Mouse (Mus musculus): ENCODE measurements around the gene Arid1b. TPM values are rescaled to one million over a fixed set of nuclear protein-coding genes. Genes with fewer than 3 reads are reported as not detected.
A peak's percentile ranks its signal among the peaks of the same experiment; 100 is the strongest.

Gene Arid1b
- polyA plus RNA-seq, 1 experiment from 2014 or later, result 8.7 TPM

GRCm38 (mm10) chr17:5074752-5075506 lies 80.8 kb downstream of the Arid1b start:
- Histone ChIP-seq H3K4me3 (ENCODE audit: control insufficient read depth in 1 of 2, insufficient read depth in 1 of 2, low read depth in 1 of 2, low read length in 2 of 2) (no peak overlapping the region), H3K4me1 (ENCODE audit: control insufficient read depth in 2 of 2, insufficient read depth in 2 of 2, low read length in 2 of 2) (peaks cover 7 to 41% of the 10 kb centered on the region in 2 experiments), H3K27ac (replicated peaks in 1 of 2; ENCODE audit: control insufficient read depth in 1 of 2, insufficient read depth in 1 of 2, low read depth in 2 of 2, low read length in 2 of 2) (peak overlapping the region in 1 of 2 experiments; percentile 24; a peak in 1 of 4 replicates), H3K4me2 (ENCODE audit: low read length) (no peak overlapping the region), H3K9ac (ENCODE audit: low read length) (no peak overlapping the region), H3K27me3 (ENCODE audit: control insufficient read depth, insufficient read depth, low read length) (no peaks in the 10 kb centered on the region), H3K9me3 (ENCODE audit: control insufficient read depth, low read length) (no peaks in the 10 kb centered on the region), H3K36me3 (ENCODE audit: control insufficient read depth, insufficient read depth, low read length) (no peaks in the 10 kb centered on the region)
- no peak; the same call in 1 of the 2 replicates for ATAC-seq (ENCODE audit: insufficient number of reproducible peaks, insufficient read depth, low FRiP score, low read depth)
- 45% methylated on average over 7 of the region's 7 CpGs for WGBS

- peak overlapping the region; percentile 8; the same call in 1 of the 2 replicates for H3K9ac ChIP-seq (ENCODE audit: low read length)
- H3K9me3 ChIP-seq (ENCODE audit: control insufficient read depth, low read length), result no peaks in the 10 kb centered on the region
- no peaks in the 10 kb centered on the region for H3K27me3 ChIP-seq (ENCODE audit: control insufficient read depth, insufficient read depth, low read length)
- H3K4me2 ChIP-seq (ENCODE audit: low read length), result no peak overlapping the region
- no peak overlapping the region for H3K27ac ChIP-seq (replicated peaks in 1 of 2; ENCODE audit: control insufficient read depth in 1 of 2, insufficient read depth in 1 of 2, low read depth in 2 of 2, low read length in 2 of 2)
- WGBS, result 73% methylated on average over 9 of the region's 9 CpGs
- no peaks in the 10 kb centered on the region for H3K36me3 ChIP-seq (ENCODE audit: control insufficient read depth, insufficient read depth, low read length)
- no peak for ATAC-seq (ENCODE audit: insufficient number of reproducible peaks, insufficient read depth, low FRiP score, low read depth)
- no peak overlapping the region for H3K4me3 ChIP-seq (ENCODE audit: control insufficient read depth in 1 of 2, insufficient read depth in 1 of 2, low read depth in 1 of 2, low read length in 2 of 2)
- peaks cover 15 to 57% of the 10 kb centered on the region in 2 experiments for H3K4me1 ChIP-seq (ENCODE audit: control insufficient read depth in 2 of 2, insufficient read depth in 2 of 2, low read length in 2 of 2)
Observed at GRCm38 (mm10) chr17:5077996-5078395, 83.9 kb downstream of the Arid1b start.

GRCm38 (mm10) chr17:5078576-5078975 lies 84.4 kb downstream of the Arid1b start:
- H3K27me3 ChIP-seq (ENCODE audit: control insufficient read depth, insufficient read depth, low read length), result no peaks in the 10 kb centered on the region
- no peak for ATAC-seq (ENCODE audit: insufficient number of reproducible peaks, insufficient read depth, low FRiP score, low read depth)
- 57% methylated on average over 5 of the region's 5 CpGs for WGBS
- H3K9ac ChIP-seq (ENCODE audit: low read length), result peak overlapping the region; percentile 8; the same call in 1 of the 2 replicates
- H3K4me3 ChIP-seq (ENCODE audit: control insufficient read depth in 1 of 2, insufficient read depth in 1 of 2, low read depth in 1 of 2, low read length in 2 of 2), result no peak overlapping the region
- no peak overlapping the region for H3K27ac ChIP-seq (replicated peaks in 1 of 2; ENCODE audit: control insufficient read depth in 1 of 2, insufficient read depth in 1 of 2, low read depth in 2 of 2, low read length in 2 of 2)
- no peaks in the 10 kb centered on the region for H3K9me3 ChIP-seq (ENCODE audit: control insufficient read depth, low read length)
- H3K4me1 ChIP-seq (ENCODE audit: control insufficient read depth in 2 of 2, insufficient read depth in 2 of 2, low read length in 2 of 2), result peaks cover 15 to 62% of the 10 kb centered on the region in 2 experiments
- H3K36me3 ChIP-seq (ENCODE audit: control insufficient read depth, insufficient read depth, low read length), result no peaks in the 10 kb centered on the region
- no peak overlapping the region for H3K4me2 ChIP-seq (ENCODE audit: low read length)

DNA sequence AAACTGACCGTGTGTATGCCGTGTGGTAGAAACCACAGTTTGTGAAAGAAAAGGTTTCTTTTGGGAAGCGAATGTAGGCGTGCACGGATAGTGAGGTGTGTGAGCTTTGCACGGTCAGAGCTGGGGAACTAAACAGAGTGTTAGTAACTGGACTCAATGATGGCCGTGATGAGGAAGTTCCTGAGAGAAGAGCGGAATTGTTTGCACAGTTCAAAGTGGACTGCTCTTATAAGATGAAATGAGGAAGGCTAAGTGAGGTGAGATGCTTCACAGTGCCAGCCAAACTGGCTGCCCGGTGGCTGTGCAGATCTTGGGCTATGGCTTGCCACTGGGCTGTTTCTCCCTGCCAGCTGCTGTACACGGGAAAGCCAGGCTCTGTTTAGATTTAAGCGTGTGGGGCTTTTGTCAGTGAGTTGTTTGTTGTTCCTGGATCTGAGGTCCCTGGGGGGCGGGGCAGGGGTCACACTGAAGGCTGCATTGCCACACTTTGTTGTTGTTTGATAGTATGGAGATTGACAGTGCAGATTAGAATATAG lies 86.8 kb downstream of the Arid1b start:
- Histone ChIP-seq H3K4me3 (ENCODE audit: control insufficient read depth in 1 of 2, insufficient read depth in 1 of 2, low read depth in 1 of 2, low read length in 2 of 2) (no peak overlapping the region), H3K9ac (ENCODE audit: low read length) (no peak overlapping the region), H3K27ac (replicated peaks in 1 of 2; ENCODE audit: control insufficient read depth in 1 of 2, insufficient read depth in 1 of 2, low read depth in 2 of 2, low read length in 2 of 2) (no peak overlapping the region), H3K4me2 (ENCODE audit: low read length) (no peak overlapping the region), H3K36me3 (ENCODE audit: control insufficient read depth, insufficient read depth, low read length) (no peaks in the 10 kb centered on the region), H3K4me1 (ENCODE audit: control insufficient read depth in 2 of 2, insufficient read depth in 2 of 2, low read length in 2 of 2) (peaks cover 17 to 70% of the 10 kb centered on the region in 2 experiments), H3K9me3 (ENCODE audit: control insufficient read depth, low read length) (no peaks in the 10 kb centered on the region), H3K27me3 (ENCODE audit: control insufficient read depth, insufficient read depth, low read length) (no peaks in the 10 kb centered on the region)
- WGBS, result 71% methylated on average over 12 of the region's 12 CpGs
- no peak for ATAC-seq (ENCODE audit: insufficient number of reproducible peaks, insufficient read depth, low FRiP score, low read depth)

DNA sequence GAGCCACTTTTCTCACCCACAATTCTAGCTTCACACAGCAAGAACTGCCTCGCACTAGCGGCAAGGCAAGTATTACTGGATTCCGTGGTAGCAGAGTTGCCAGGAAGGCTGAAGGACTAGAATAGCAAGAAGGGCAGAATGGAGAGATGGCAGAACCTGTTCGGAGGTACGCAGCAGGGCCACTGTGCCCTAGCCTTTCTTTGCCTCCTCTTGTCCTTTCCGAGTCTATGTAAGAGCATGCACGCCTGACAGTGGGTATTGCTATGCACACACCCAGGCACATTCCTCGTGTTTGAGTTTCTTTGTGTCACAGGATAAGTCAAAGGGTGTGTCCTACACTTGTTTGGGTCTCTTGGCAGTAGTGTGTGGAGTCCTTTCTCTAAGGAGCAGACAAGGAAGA lies 88.1 kb downstream of the Arid1b start:
- H3K4me2 ChIP-seq (ENCODE audit: low read length), result peak overlapping the region; percentile 23
- H3K4me3 ChIP-seq (ENCODE audit: control insufficient read depth in 1 of 2, insufficient read depth in 1 of 2, low read depth in 1 of 2, low read length in 2 of 2), result no peak overlapping the region
- peaks cover 22 to 76% of the 10 kb centered on the region in 2 experiments for H3K4me1 ChIP-seq (ENCODE audit: control insufficient read depth in 2 of 2, insufficient read depth in 2 of 2, low read length in 2 of 2)
- no peaks in the 10 kb centered on the region for H3K36me3 ChIP-seq (ENCODE audit: control insufficient read depth, insufficient read depth, low read length)
- H3K27me3 ChIP-seq (ENCODE audit: control insufficient read depth, insufficient read depth, low read length), result no peaks in the 10 kb centered on the region
- H3K27ac ChIP-seq (replicated peaks in 1 of 2; ENCODE audit: control insufficient read depth in 1 of 2, insufficient read depth in 1 of 2, low read depth in 2 of 2, low read length in 2 of 2), result no peak overlapping the region
- H3K9me3 ChIP-seq (ENCODE audit: control insufficient read depth, low read length), result no peaks in the 10 kb centered on the region
- no peak for ATAC-seq (ENCODE audit: insufficient number of reproducible peaks, insufficient read depth, low FRiP score, low read depth)
- 50% methylated on average over 8 of the region's 8 CpGs for WGBS
- peak overlapping the region; percentile 8; the same call in 1 of the 2 replicates for H3K9ac ChIP-seq (ENCODE audit: low read length)

DNA sequence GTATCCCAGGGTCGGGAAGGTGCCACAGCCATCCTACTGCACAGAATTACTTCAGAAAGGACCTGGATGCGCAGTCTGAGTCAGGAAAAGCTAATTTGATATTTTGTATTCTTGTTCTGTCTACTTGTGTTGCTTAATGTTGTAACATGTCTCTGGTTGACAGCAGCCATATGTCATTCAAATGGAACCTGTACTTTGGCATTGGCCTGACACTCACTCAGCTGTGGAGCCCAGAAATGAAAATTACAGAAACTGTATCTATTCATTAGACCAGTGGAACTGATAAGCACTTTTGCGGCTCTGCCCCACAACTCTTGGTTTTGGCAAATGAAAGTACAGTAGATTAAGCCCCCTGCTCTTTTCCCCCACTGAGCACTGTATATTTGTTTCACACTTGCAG lies 89.4 kb downstream of the Arid1b start:
- Histone ChIP-seq H3K9ac (ENCODE audit: low read length) (no peak overlapping the region), H3K9me3 (ENCODE audit: control insufficient read depth, low read length) (no peaks in the 10 kb centered on the region), H3K36me3 (ENCODE audit: control insufficient read depth, insufficient read depth, low read length) (no peaks in the 10 kb centered on the region), H3K4me2 (ENCODE audit: low read length) (no peak overlapping the region), H3K27ac (replicated peaks in 1 of 2; ENCODE audit: control insufficient read depth in 1 of 2, insufficient read depth in 1 of 2, low read depth in 2 of 2, low read length in 2 of 2) (no peak overlapping the region), H3K27me3 (ENCODE audit: control insufficient read depth, insufficient read depth, low read length) (no peaks in the 10 kb centered on the region), H3K4me3 (ENCODE audit: control insufficient read depth in 1 of 2, insufficient read depth in 1 of 2, low read depth in 1 of 2, low read length in 2 of 2) (no peak overlapping the region), H3K4me1 (ENCODE audit: control insufficient read depth in 2 of 2, insufficient read depth in 2 of 2, low read length in 2 of 2) (peaks cover 22 to 72% of the 10 kb centered on the region in 2 experiments)
- no peak for ATAC-seq (ENCODE audit: insufficient number of reproducible peaks, insufficient read depth, low FRiP score, low read depth)
- 85% methylated on average over 3 of the region's 3 CpGs for WGBS

- Histone ChIP-seq H3K4me1 (ENCODE audit: control insufficient read depth in 2 of 2, insufficient read depth in 2 of 2, low read length in 2 of 2) (peaks cover 22 to 68% of the 10 kb centered on the region in 2 experiments), H3K27me3 (ENCODE audit: control insufficient read depth, insufficient read depth, low read length) (no peaks in the 10 kb centered on the region), H3K9me3 (ENCODE audit: control insufficient read depth, low read length) (no peaks in the 10 kb centered on the region), H3K4me2 (ENCODE audit: low read length) (no peak overlapping the region), H3K9ac (ENCODE audit: low read length) (no peak overlapping the region), H3K36me3 (ENCODE audit: control insufficient read depth, insufficient read depth, low read length) (no peaks in the 10 kb centered on the region), H3K27ac (replicated peaks in 1 of 2; ENCODE audit: control insufficient read depth in 1 of 2, insufficient read depth in 1 of 2, low read depth in 2 of 2, low read length in 2 of 2) (no peak overlapping the region), H3K4me3 (ENCODE audit: control insufficient read depth in 1 of 2, insufficient read depth in 1 of 2, low read depth in 1 of 2, low read length in 2 of 2) (no peak overlapping the region)
- ATAC-seq (ENCODE audit: insufficient number of reproducible peaks, insufficient read depth, low FRiP score, low read depth), result no peak
- 77% methylated on average over 8 of the region's 8 CpGs for WGBS
Observed at GRCm38 (mm10) chr17:5084139-5084538, 90.0 kb downstream of the Arid1b start.

Data from heart, embryonic 14.5 days (tissue).